12 mouse cellular contexts compared by ENCODE assay signal in genomic region chr2:30166677-30167076, GRCm38 (mm10). TPM values are rescaled to one million over a fixed set of nuclear protein-coding genes. Genes with fewer than 3 reads are reported as not detected.
DNase-seq lines count a peak whose midpoint lies in the region; ATAC-seq and TF ChIP-seq lines count a peak whose summit lies in the region.
"Had no signal": no experiment of that assay in that cellular context is flagged by ENCODE, and none has a peak within 500 bp of the region (broad histone marks: within the 10 kb centered on the region; RNA-seq: fewer than 3 reads in every experiment).

No protein-coding gene starts in this region.

- no peaks in the 10 kb centered on the region for H3K27me3 ChIP-seq in heart, postnatal 0 days (ENCODE audit: control insufficient read depth, insufficient read depth, low read length)
- no peaks in the 10 kb centered on the region for H3K27me3 ChIP-seq in heart, embryonic 12.5 days (replicated peaks)
- no peaks in the 10 kb centered on the region for H3K27me3 ChIP-seq in midbrain, postnatal 0 days (ENCODE audit: insufficient read depth, low read length)
- no peaks in the 10 kb centered on the region for H3K27me3 ChIP-seq in midbrain, embryonic 10.5 days (ENCODE audit: low read depth, poor library complexity, severe bottlenecking)
- H3K27me3 ChIP-seq in splenic B cell, adult 2 months (ENCODE audit: control insufficient read depth, insufficient read depth, low read length, poor library complexity, severe bottlenecking), result no peaks in the 10 kb centered on the region
- H3K27me3 ChIP-seq: liver, embryonic 13.5 days had no signal

- H3K4me3 ChIP-seq in heart, postnatal 0 days (ENCODE audit: low read depth, low read length), result no peak overlapping the region
- H3K4me3 ChIP-seq in heart, embryonic 12.5 days, result no peak overlapping the region
- H3K4me3 ChIP-seq in midbrain, postnatal 0 days (ENCODE audit: low read depth, low read length), result no peak overlapping the region
- no peak overlapping the region for H3K4me3 ChIP-seq in midbrain, embryonic 10.5 days
- H3K4me3 ChIP-seq: liver, embryonic 13.5 days had no signal

- TF ChIP-seq EP300 in heart, postnatal 0 days (IDR thresholded peaks at IDR 0.05; ENCODE audit: low read depth), result no peak

- 0 out of 2 replicates have a peak, but pooled peaks have one; percentile 10 for TF ChIP-seq CTCF in heart, postnatal 0 days (IDR thresholded peaks at IDR 0.05; ENCODE audit: low read depth)
- peak; percentile 62 for TF ChIP-seq CTCF in midbrain, postnatal 0 days (IDR thresholded peaks at IDR 0.05)

- WGBS in heart, postnatal 0 days, result 56% methylated on average over 4 of the region's 4 CpGs
- WGBS in heart, embryonic 12.5 days, result 52% methylated on average over 4 of the region's 4 CpGs
- WGBS in midbrain, postnatal 0 days, result 59% methylated on average over 4 of the region's 4 CpGs
- WGBS in midbrain, embryonic 10.5 days, result 51% methylated on average over 4 of the region's 4 CpGs

- peaks cover 13% of the 10 kb centered on the region for H3K9me3 ChIP-seq in heart, postnatal 0 days (replicated peaks; ENCODE audit: control insufficient read depth, low read length)
- peaks cover 24% of the 10 kb centered on the region for H3K9me3 ChIP-seq in heart, embryonic 12.5 days (replicated peaks)
- H3K9me3 ChIP-seq in midbrain, postnatal 0 days (ENCODE audit: low read length), result no peaks in the 10 kb centered on the region
- H3K9me3 ChIP-seq in midbrain, embryonic 10.5 days (replicated peaks), result peaks cover 26% of the 10 kb centered on the region

- DNase-seq in heart, postnatal 0 days (ENCODE audit: low spot score), result no peak
- no peak for DNase-seq in midbrain, postnatal 0 days (ENCODE audit: low spot score)
- no peak for DNase-seq in midbrain, embryonic 10.5 days (ENCODE audit: low spot score)
- DNase-seq in NIH3T3 (ENCODE audit: low read depth), result peak; percentile 54
- peak; percentile 30 for DNase-seq in splenic B cell, adult 2 months (ENCODE audit: low read depth, low spot score)
- DNase-seq in left cerebral cortex, adult 8-10 months (ENCODE audit: low spot score in 2 of 2), result no peak
- DNase-seq in kidney, postnatal 25 days, result no peak
- DNase-seq: adrenal gland, postnatal 10 days; liver, embryonic 13.5 days; thymus, postnatal 14 days had no signal

- H3K36me3 ChIP-seq in heart, postnatal 0 days (replicated peaks; ENCODE audit: control insufficient read depth, insufficient read depth, low read length), result no peaks in the 10 kb centered on the region
- no peaks in the 10 kb centered on the region for H3K36me3 ChIP-seq in heart, embryonic 12.5 days
- no peaks in the 10 kb centered on the region for H3K36me3 ChIP-seq in midbrain, postnatal 0 days (ENCODE audit: insufficient read depth, low read length)
- H3K36me3 ChIP-seq in midbrain, embryonic 10.5 days, result no peaks in the 10 kb centered on the region
- H3K36me3 ChIP-seq in splenic B cell, adult 2 months (ENCODE audit: control insufficient read depth, insufficient read depth, low read length, poor library complexity, severe bottlenecking), result no peaks in the 10 kb centered on the region
- H3K36me3 ChIP-seq: liver, embryonic 13.5 days had no signal

- H3K4me2 ChIP-seq in heart, postnatal 0 days (ENCODE audit: low read depth, low read length), result no peak overlapping the region
- H3K4me2 ChIP-seq in heart, embryonic 12.5 days, result no peak overlapping the region
- no peak overlapping the region for H3K4me2 ChIP-seq in midbrain, postnatal 0 days (ENCODE audit: low read depth, low read length, poor library complexity, severe bottlenecking)
- H3K4me2 ChIP-seq: hindbrain, embryonic 14.5 days; liver, embryonic 13.5 days had no signal

- no peak for ATAC-seq in heart, postnatal 0 days (ENCODE audit: insufficient read depth, low read depth)
- ATAC-seq in heart, embryonic 12.5 days (ENCODE audit: insufficient number of reproducible peaks, low FRiP score), result no peak
- no peak for ATAC-seq in midbrain, postnatal 0 days (ENCODE audit: low FRiP score)

- H3K27ac ChIP-seq in heart, postnatal 0 days (ENCODE audit: low read depth), result no peak overlapping the region
- H3K27ac ChIP-seq in heart, embryonic 12.5 days (ENCODE audit: poor library complexity, severe bottlenecking), result no peak overlapping the region
- no peak overlapping the region for H3K27ac ChIP-seq in midbrain, postnatal 0 days (ENCODE audit: low read depth, low read length)
- H3K27ac ChIP-seq in midbrain, embryonic 10.5 days (replicated peaks), result no peak overlapping the region
- H3K27ac ChIP-seq: hindbrain, embryonic 14.5 days; liver, embryonic 13.5 days had no signal

- H3K4me1 ChIP-seq in heart, postnatal 0 days (ENCODE audit: control insufficient read depth, insufficient read depth), result no peaks in the 10 kb centered on the region; the same call in 1 of the 2 replicates
- 0 out of 2 replicates have a peak, but pooled peaks cover 3% of the 10 kb centered on the region for H3K4me1 ChIP-seq in heart, embryonic 12.5 days (replicated peaks)
- no peaks in the 10 kb centered on the region for H3K4me1 ChIP-seq in midbrain, postnatal 0 days (ENCODE audit: insufficient read depth, low read length)
- H3K4me1 ChIP-seq in midbrain, embryonic 10.5 days, result peaks cover 9% of the 10 kb centered on the region

- no peak overlapping the region for H3K9ac ChIP-seq in heart, postnatal 0 days (replicated peaks; ENCODE audit: low read depth, low read length)
- no peak overlapping the region for H3K9ac ChIP-seq in heart, embryonic 12.5 days
- no peak overlapping the region for H3K9ac ChIP-seq in midbrain, postnatal 0 days (replicated peaks; ENCODE audit: low read length, poor library complexity, severe bottlenecking)
- H3K9ac ChIP-seq: hindbrain, embryonic 14.5 days; liver, embryonic 13.5 days had no signal

RNA-seq across cellular contexts. Expression of gene Endog, which starts 4.6 kb away (rescaled TPM):
- 124 and 127 TPM in 2 replicates for total RNA-seq in heart, postnatal 0 days (2014; rRNA removed; ENCODE audit: low replicate concordance)
- 72.9 and 73.0 TPM in 2 replicates for polyA plus RNA-seq in heart, postnatal 0 days (2015; fragmentation: Nextera tagmentation; extraction: Ambion mirVana)
- 37.0 and 39.7 TPM in 2 replicates for polyA plus RNA-seq in heart, embryonic 12.5 days (2016; fragmentation: Nextera tagmentation; extraction: Ambion mirVana)
- 43.7 and 51.3 TPM in 2 replicates for total RNA-seq in midbrain, postnatal 0 days (2014; rRNA removed)
- 38.9 and 42.2 TPM in 2 replicates for polyA plus RNA-seq in midbrain, postnatal 0 days (2015; fragmentation: Nextera tagmentation; extraction: Ambion mirVana)
- 16.9 and 18.6 TPM in 2 replicates for polyA plus RNA-seq in midbrain, embryonic 10.5 days (2016; fragmentation: Nextera tagmentation; extraction: Ambion mirVana)
- 10 to 100 TPM; 18.8 to 23.6 (median 22.9) TPM for total RNA-seq in left cerebral cortex, adult 8-10 months (2022)

RNA-seq across cellular contexts. Expression of gene Spout1, which starts 11.6 kb away (rescaled TPM):
- total RNA-seq in heart, postnatal 0 days (2014; rRNA removed; ENCODE audit: low replicate concordance), result 16.3 and 20.5 TPM in 2 replicates
- polyA plus RNA-seq in heart, postnatal 0 days (2015; fragmentation: Nextera tagmentation; extraction: Ambion mirVana), result 13.6 and 15.2 TPM in 2 replicates
- 34.8 and 35.5 TPM in 2 replicates for polyA plus RNA-seq in heart, embryonic 12.5 days (2016; fragmentation: Nextera tagmentation; extraction: Ambion mirVana)
- total RNA-seq in midbrain, postnatal 0 days (2014; rRNA removed), result 38.4 and 47.6 TPM in 2 replicates
- polyA plus RNA-seq in midbrain, postnatal 0 days (2015; fragmentation: Nextera tagmentation; extraction: Ambion mirVana), result 55.9 and 60.8 TPM in 2 replicates
- polyA plus RNA-seq in midbrain, embryonic 10.5 days (2016; fragmentation: Nextera tagmentation; extraction: Ambion mirVana), result 88.5 and 89.0 TPM in 2 replicates
- total RNA-seq in left cerebral cortex, adult 8-10 months (2022), result 10 to 100 TPM; 30.7 to 36.2 (median 31.6) TPM

RNA-seq across cellular contexts. Expression of gene Tbc1d13, which starts 33.1 kb away (rescaled TPM):
- 21.4 and 29.5 TPM in 2 replicates for total RNA-seq in heart, postnatal 0 days (2014; rRNA removed; ENCODE audit: low replicate concordance)
- polyA plus RNA-seq in heart, postnatal 0 days (2015; fragmentation: Nextera tagmentation; extraction: Ambion mirVana), result 2.9 and 3.0 TPM in 2 replicates
- polyA plus RNA-seq in heart, embryonic 12.5 days (2016; fragmentation: Nextera tagmentation; extraction: Ambion mirVana), result 5.4 and 5.8 TPM in 2 replicates
- total RNA-seq in midbrain, postnatal 0 days (2014; rRNA removed), result 141 and 168 TPM in 2 replicates
- polyA plus RNA-seq in midbrain, postnatal 0 days (2015; fragmentation: Nextera tagmentation; extraction: Ambion mirVana), result 8.1 and 10.6 TPM in 2 replicates
- polyA plus RNA-seq in midbrain, embryonic 10.5 days (2016; fragmentation: Nextera tagmentation; extraction: Ambion mirVana), result 6.0 and 6.3 TPM in 2 replicates
- total RNA-seq in left cerebral cortex, adult 8-10 months (2022), result 10 to 100 TPM; 46.3 to 59.3 (median 49.1) TPM

RNA-seq across cellular contexts. Expression of gene Kyat1, which starts 39.0 kb away (rescaled TPM):
- 76.8 and 81.2 TPM in 2 replicates for total RNA-seq in heart, postnatal 0 days (2014; rRNA removed; ENCODE audit: low replicate concordance)
- 50.7 and 51.7 TPM in 2 replicates for polyA plus RNA-seq in heart, postnatal 0 days (2015; fragmentation: Nextera tagmentation; extraction: Ambion mirVana)
- 14.0 and 14.9 TPM in 2 replicates for polyA plus RNA-seq in heart, embryonic 12.5 days (2016; fragmentation: Nextera tagmentation; extraction: Ambion mirVana)
- 21.9 and 26.4 TPM in 2 replicates for total RNA-seq in midbrain, postnatal 0 days (2014; rRNA removed)
- 16.4 and 17.9 TPM in 2 replicates for polyA plus RNA-seq in midbrain, postnatal 0 days (2015; fragmentation: Nextera tagmentation; extraction: Ambion mirVana)
- 8.3 and 10.6 TPM in 2 replicates for polyA plus RNA-seq in midbrain, embryonic 10.5 days (2016; fragmentation: Nextera tagmentation; extraction: Ambion mirVana)
- total RNA-seq in left cerebral cortex, adult 8-10 months (2022), result 10 to 100 TPM; 15.3 to 16.8 (median 16.1) TPM

RNA-seq across cellular contexts. Expression of gene Zer1, which starts 42.3 kb away (rescaled TPM):
- total RNA-seq in heart, postnatal 0 days (2014; rRNA removed; ENCODE audit: low replicate concordance), result 31.2 and 32.4 TPM in 2 replicates
- polyA plus RNA-seq in heart, postnatal 0 days (2015; fragmentation: Nextera tagmentation; extraction: Ambion mirVana), result 3.7 and 4.1 TPM in 2 replicates
- polyA plus RNA-seq in heart, embryonic 12.5 days (2016; fragmentation: Nextera tagmentation; extraction: Ambion mirVana), result 5.7 and 6.1 TPM in 2 replicates
- 88.2 and 93.2 TPM in 2 replicates for total RNA-seq in midbrain, postnatal 0 days (2014; rRNA removed)
- 12.3 and 14.7 TPM in 2 replicates for polyA plus RNA-seq in midbrain, postnatal 0 days (2015; fragmentation: Nextera tagmentation; extraction: Ambion mirVana)
- 6.0 and 8.3 TPM in 2 replicates for polyA plus RNA-seq in midbrain, embryonic 10.5 days (2016; fragmentation: Nextera tagmentation; extraction: Ambion mirVana)
- total RNA-seq in left cerebral cortex, adult 8-10 months (2022), result 100 to 1,000 TPM; 141 to 144 (median 142) TPM

Comparison
In these comparisons a context has a peak if more than half of its experiments do, and no peak if none do; other contexts are left out.
1. DNase-seq: peak in NIH3T3 (single experiment) and splenic B cell, adult 2 months (single experiment); none in heart, postnatal 0 days (single experiment), midbrain, postnatal 0 days (single experiment), midbrain, embryonic 10.5 days (single experiment), left cerebral cortex, adult 8-10 months (0 of 2) and kidney, postnatal 25 days (0 of 2).